ENCODE assay signal across 8 mouse cellular contexts in genomic region chr1:84709810-84710785, GRCm38 (mm10). TPM values are rescaled to one million over a fixed set of nuclear protein-coding genes. Genes with fewer than 3 reads are reported as not detected.
A peak's percentile ranks its signal among the peaks of the same experiment; 100 is the strongest.
DNase-seq lines count a peak whose midpoint lies in the region; ATAC-seq and TF ChIP-seq lines count a peak whose summit lies in the region.

No protein-coding gene starts in this region.

- TF ChIP-seq CTCF in gastrocnemius, adult 2 months (IDR thresholded peaks at IDR 0.05) = no peak

- peaks cover 7% of the 10 kb centered on the region; the same call in 1 of the 2 replicates for H3K4me1 ChIP-seq in embryonic facial prominence, embryonic 15.5 days
- 0 out of 2 replicates have a peak, but pooled peaks cover 5% of the 10 kb centered on the region for H3K4me1 ChIP-seq in midbrain, embryonic 13.5 days (replicated peaks)

- H3K4me2 ChIP-seq in embryonic facial prominence, embryonic 15.5 days (replicated peaks) = peak overlapping the region; percentile 35
- H3K4me2 ChIP-seq in midbrain, embryonic 13.5 days (replicated peaks) = peak overlapping the region; percentile 59

- no peak for DNase-seq in gastrocnemius, adult 2 months
- no peak for DNase-seq in gastrocnemius, postnatal 25 days
- DNase-seq in MN1 (ENCODE audit: low spot score) = peak; percentile 55
- peak; percentile 86 for DNase-seq in layer of hippocampus, adult 11-12 months (ENCODE audit: low spot score)

- 0 out of 2 replicates have a peak, but pooled peaks cover 5% of the 10 kb centered on the region for H3K27me3 ChIP-seq in embryonic facial prominence, embryonic 15.5 days
- H3K27me3 ChIP-seq in midbrain, embryonic 13.5 days = no peaks in the 10 kb centered on the region

- ATAC-seq in embryonic facial prominence, embryonic 15.5 days (ENCODE audit: insufficient number of reproducible peaks, low FRiP score, low TSS enrichment, low read depth) = no peak
- ATAC-seq in midbrain, embryonic 13.5 days = peak; percentile 92
- ATAC-seq in megakaryocyte-erythroid progenitor cell, adult 5-6 weeks (replicated peaks; ENCODE audit: low FRiP score, low TSS enrichment, poor library complexity, severe bottlenecking) = no peak
- ATAC-seq in erythroblast, adult 5-6 weeks (replicated peaks; ENCODE audit: low FRiP score, poor library complexity, severe bottlenecking) = no peak

- peak overlapping the region; percentile 16 for H3K4me3 ChIP-seq in gastrocnemius, adult 2 months
- peak overlapping the region; percentile 19; the same call in 1 of the 2 replicates for H3K4me3 ChIP-seq in embryonic facial prominence, embryonic 15.5 days (replicated peaks)
- H3K4me3 ChIP-seq in midbrain, embryonic 13.5 days (replicated peaks) = peak overlapping the region; percentile 39

- no peaks in the 10 kb centered on the region for H3K9me3 ChIP-seq in embryonic facial prominence, embryonic 15.5 days (replicated peaks)
- no peaks in the 10 kb centered on the region for H3K9me3 ChIP-seq in midbrain, embryonic 13.5 days

- H3K9ac ChIP-seq in embryonic facial prominence, embryonic 15.5 days = no peak overlapping the region
- H3K9ac ChIP-seq in midbrain, embryonic 13.5 days (replicated peaks) = peak overlapping the region; percentile 58

- 16% methylated on average over 31 of the region's 31 CpGs for WGBS in embryonic facial prominence, embryonic 15.5 days
- WGBS in midbrain, embryonic 13.5 days = 9% methylated on average over 31 of the region's 31 CpGs

- H3K27ac ChIP-seq in gastrocnemius, adult 2 months = no peak overlapping the region
- no peak overlapping the region for H3K27ac ChIP-seq in embryonic facial prominence, embryonic 15.5 days (replicated peaks)
- H3K27ac ChIP-seq in midbrain, embryonic 13.5 days = peak overlapping the region; percentile 84

- no peaks in the 10 kb centered on the region for H3K36me3 ChIP-seq in embryonic facial prominence, embryonic 15.5 days
- no peaks in the 10 kb centered on the region for H3K36me3 ChIP-seq in midbrain, embryonic 13.5 days

- intact Hi-C loops in gastrocnemius, adult 2 months (cut with DNase I) = no loop called here

RNA-seq across cellular contexts. Expression of gene Dner, which starts 14.1 kb away (rescaled TPM):
- total RNA-seq in gastrocnemius, adult 2 months (2021) = not detected
- under 1 TPM in 1 of 2 experiments, not detected in 1; 0.23 TPM for total RNA-seq in gastrocnemius, postnatal 25 days (2021)
- polyA plus RNA-seq in embryonic facial prominence, embryonic 15.5 days (2015; fragmentation: Nextera tagmentation; extraction: Ambion mirVana) = 7.5 and 8.4 TPM in 2 replicates
- 156 and 168 TPM in 2 replicates for polyA plus RNA-seq in midbrain, embryonic 13.5 days (2015; fragmentation: Nextera tagmentation; extraction: Ambion mirVana)
- not detected in 2 replicates for total RNA-seq in megakaryocyte-erythroid progenitor cell, adult 5-6 weeks (2014; fragmentation: Nextera tagmentation)
- not detected in 2 replicates for total RNA-seq in megakaryocyte-erythroid progenitor cell, adult 5-6 weeks (2017)
- not detected in 2 replicates for total RNA-seq in erythroblast, adult 5-6 weeks (2015; ENCODE audit: low replicate concordance)
- not detected in 2 replicates for total RNA-seq in erythroblast, adult 5-6 weeks (2017; ENCODE audit: low replicate concordance)

Comparison
In these comparisons a context has a peak if more than half of its experiments do, and no peak if none do; other contexts are left out.
1. DNase-seq: peak in MN1 (single experiment) and layer of hippocampus, adult 11-12 months (single experiment); none in gastrocnemius, adult 2 months (single experiment) and gastrocnemius, postnatal 25 days (single experiment).
2. Peak in every context shown above with its lines, with median percentiles within 50 percentile points of each other: H3K4me3 ChIP-seq.